Mouse (Mus musculus): Measurements from ENCODE around the gene Slc9a3r1. TPM values are rescaled to one million over a fixed set of nuclear protein-coding genes. Genes with fewer than 3 reads are reported as not detected.

Gene Slc9a3r1
- polyA plus RNA-seq, 1 experiment from 2014 or later, result 31.3 TPM

- Histone ChIP-seq H3K36me3 (replicated peaks; ENCODE audit: control insufficient read depth, insufficient read depth, low read depth, low read length) (no peaks in the 10 kb centered on the region), H3K4me3 (ENCODE audit: low read depth, low read length) (no peak overlapping the region), H3K27ac (replicated peaks; ENCODE audit: low read depth, low read length) (no peak overlapping the region), H3K4me1 (ENCODE audit: control insufficient read depth, insufficient read depth, low read length) (no peaks in the 10 kb centered on the region; the same call in 1 of the 2 replicates), H3K9ac (replicated peaks; ENCODE audit: low read length) (no peak overlapping the region), H3K27me3 (ENCODE audit: control insufficient read depth, insufficient read depth, low read length) (no peaks in the 10 kb centered on the region), H3K9me3 (replicated peaks; ENCODE audit: control insufficient read depth, low read length) (no peaks in the 10 kb centered on the region), H3K4me2 (ENCODE audit: low read depth, low read length) (no peak overlapping the region)
- no peak for DNase-seq (ENCODE audit: low spot score)
- WGBS, result 91% methylated on average over 4 of the region's 4 CpGs
- no peak for ATAC-seq (replicated peaks; ENCODE audit: insufficient number of reproducible peaks, low FRiP score, low TSS enrichment, low read depth)
Observed at GRCm38 (mm10) chr11:115147813-115148212, 15.3 kb upstream of the Slc9a3r1 start.

GRCm38 (mm10) chr11:115150741-115151254, 12.3 kb upstream of the Slc9a3r1 start:
- H3K36me3 ChIP-seq (replicated peaks; ENCODE audit: control insufficient read depth, insufficient read depth, low read depth, low read length), result no peaks in the 10 kb centered on the region
- no peaks in the 10 kb centered on the region; the same call in 1 of the 2 replicates for H3K4me1 ChIP-seq (ENCODE audit: control insufficient read depth, insufficient read depth, low read length)
- ATAC-seq (replicated peaks; ENCODE audit: insufficient number of reproducible peaks, low FRiP score, low TSS enrichment, low read depth), result no peak
- DNase-seq (ENCODE audit: low spot score), result no peak
- peaks cover 4% of the 10 kb centered on the region; the same call in 1 of the 2 replicates for H3K27me3 ChIP-seq (ENCODE audit: control insufficient read depth, insufficient read depth, low read length)
- H3K27ac ChIP-seq (replicated peaks; ENCODE audit: low read depth, low read length), result no peak overlapping the region
- no peaks in the 10 kb centered on the region for H3K9me3 ChIP-seq (replicated peaks; ENCODE audit: control insufficient read depth, low read length)
- H3K9ac ChIP-seq (replicated peaks; ENCODE audit: low read length), result no peak overlapping the region
- 77% methylated on average over 6 of the region's 6 CpGs for WGBS
- no peak overlapping the region for H3K4me2 ChIP-seq (ENCODE audit: low read depth, low read length)
- no peak overlapping the region for H3K4me3 ChIP-seq (ENCODE audit: low read depth, low read length)

GRCm38 (mm10) chr11:115151755-115152429, 11.2 kb upstream of the Slc9a3r1 start:
- Histone ChIP-seq H3K4me1 (ENCODE audit: control insufficient read depth, insufficient read depth, low read length) (no peaks in the 10 kb centered on the region; the same call in 1 of the 2 replicates), H3K4me3 (ENCODE audit: low read depth, low read length) (peak overlapping the region; percentile 28; the same call in 1 of the 2 replicates), H3K9ac (replicated peaks; ENCODE audit: low read length) (peak overlapping the region; percentile 59), H3K4me2 (ENCODE audit: low read depth, low read length) (peak overlapping the region; percentile 56), H3K9me3 (replicated peaks; ENCODE audit: control insufficient read depth, low read length) (no peaks in the 10 kb centered on the region), H3K27ac (replicated peaks; ENCODE audit: low read depth, low read length) (no peak overlapping the region), H3K36me3 (replicated peaks; ENCODE audit: control insufficient read depth, insufficient read depth, low read depth, low read length) (no peaks in the 10 kb centered on the region), H3K27me3 (ENCODE audit: control insufficient read depth, insufficient read depth, low read length) (peaks cover 4% of the 10 kb centered on the region; the same call in 1 of the 2 replicates)
- ATAC-seq (replicated peaks; ENCODE audit: insufficient number of reproducible peaks, low FRiP score, low TSS enrichment, low read depth), result peak; percentile 29; the same call in 1 of the 2 replicates
- DNase-seq (ENCODE audit: low spot score), result peak; percentile 91
- 7% methylated on average over 15 of the region's 15 CpGs for WGBS

GRCm38 (mm10) chr11:115153088-115153487, 10.1 kb upstream of the Slc9a3r1 start:
- no peak for ATAC-seq (replicated peaks; ENCODE audit: insufficient number of reproducible peaks, low FRiP score, low TSS enrichment, low read depth)
- Histone ChIP-seq H3K27ac (replicated peaks; ENCODE audit: low read depth, low read length) (no peak overlapping the region), H3K4me2 (ENCODE audit: low read depth, low read length) (no peak overlapping the region), H3K27me3 (ENCODE audit: control insufficient read depth, insufficient read depth, low read length) (peaks cover 4% of the 10 kb centered on the region; the same call in 1 of the 2 replicates), H3K9ac (replicated peaks; ENCODE audit: low read length) (no peak overlapping the region), H3K9me3 (replicated peaks; ENCODE audit: control insufficient read depth, low read length) (no peaks in the 10 kb centered on the region), H3K4me1 (ENCODE audit: control insufficient read depth, insufficient read depth, low read length) (no peaks in the 10 kb centered on the region; the same call in 1 of the 2 replicates), H3K36me3 (replicated peaks; ENCODE audit: control insufficient read depth, insufficient read depth, low read depth, low read length) (no peaks in the 10 kb centered on the region), H3K4me3 (ENCODE audit: low read depth, low read length) (no peak overlapping the region)
- DNase-seq (ENCODE audit: low spot score), result no peak
- WGBS, result 76% methylated on average over 9 of the region's 9 CpGs

GRCm38 (mm10) chr11:115153699-115154292, 9.3 kb upstream of the Slc9a3r1 start:
- H3K9me3 ChIP-seq (replicated peaks; ENCODE audit: control insufficient read depth, low read length), result no peaks in the 10 kb centered on the region
- H3K4me2 ChIP-seq (ENCODE audit: low read depth, low read length), result peak overlapping the region; percentile 39
- no peaks in the 10 kb centered on the region for H3K36me3 ChIP-seq (replicated peaks; ENCODE audit: control insufficient read depth, insufficient read depth, low read depth, low read length)
- no peaks in the 10 kb centered on the region; the same call in 1 of the 2 replicates for H3K4me1 ChIP-seq (ENCODE audit: control insufficient read depth, insufficient read depth, low read length)
- H3K9ac ChIP-seq (replicated peaks; ENCODE audit: low read length), result no peak overlapping the region; the same call in 1 of the 2 replicates
- WGBS, result under 1% methylated on average over 34 of the region's 35 CpGs
- peaks cover 4% of the 10 kb centered on the region; the same call in 1 of the 2 replicates for H3K27me3 ChIP-seq (ENCODE audit: control insufficient read depth, insufficient read depth, low read length)
- peak; percentile 76 for DNase-seq (ENCODE audit: low spot score)
- no peak overlapping the region for H3K27ac ChIP-seq (replicated peaks; ENCODE audit: low read depth, low read length)
- peak; percentile 57 for ATAC-seq (replicated peaks; ENCODE audit: insufficient number of reproducible peaks, low FRiP score, low TSS enrichment, low read depth)
- H3K4me3 ChIP-seq (ENCODE audit: low read depth, low read length), result peak overlapping the region; percentile 26

GRCm38 (mm10) chr11:115155053-115155634, 8.0 kb upstream of the Slc9a3r1 start:
- WGBS, result 4% methylated on average over 5 of the region's 5 CpGs
- Histone ChIP-seq H3K36me3 (replicated peaks; ENCODE audit: control insufficient read depth, insufficient read depth, low read depth, low read length) (no peaks in the 10 kb centered on the region), H3K27me3 (ENCODE audit: control insufficient read depth, insufficient read depth, low read length) (peaks cover 4% of the 10 kb centered on the region; the same call in 1 of the 2 replicates), H3K4me3 (ENCODE audit: low read depth, low read length) (no peak overlapping the region), H3K4me1 (ENCODE audit: control insufficient read depth, insufficient read depth, low read length) (no peaks in the 10 kb centered on the region; the same call in 1 of the 2 replicates), H3K4me2 (ENCODE audit: low read depth, low read length) (no peak overlapping the region), H3K9ac (replicated peaks; ENCODE audit: low read length) (no peak overlapping the region), H3K27ac (replicated peaks; ENCODE audit: low read depth, low read length) (no peak overlapping the region), H3K9me3 (replicated peaks; ENCODE audit: control insufficient read depth, low read length) (no peaks in the 10 kb centered on the region)
- ATAC-seq (replicated peaks; ENCODE audit: insufficient number of reproducible peaks, low FRiP score, low TSS enrichment, low read depth) (no peak), DNase-seq (ENCODE audit: low spot score) (no peak)

GRCm38 (mm10) chr11:115157933-115158719, 5.0 kb upstream of the Slc9a3r1 start:
- Histone ChIP-seq H3K36me3 (replicated peaks; ENCODE audit: control insufficient read depth, insufficient read depth, low read depth, low read length) (no peaks in the 10 kb centered on the region), H3K4me3 (ENCODE audit: low read depth, low read length) (no peak overlapping the region), H3K9ac (replicated peaks; ENCODE audit: low read length) (peak overlapping the region; percentile 1; the same call in 1 of the 2 replicates), H3K9me3 (replicated peaks; ENCODE audit: control insufficient read depth, low read length) (no peaks in the 10 kb centered on the region), H3K4me1 (ENCODE audit: control insufficient read depth, insufficient read depth, low read length) (no peaks in the 10 kb centered on the region; the same call in 1 of the 2 replicates), H3K27ac (replicated peaks; ENCODE audit: low read depth, low read length) (no peak overlapping the region), H3K4me2 (ENCODE audit: low read depth, low read length) (no peak overlapping the region), H3K27me3 (ENCODE audit: control insufficient read depth, insufficient read depth, low read length) (peaks cover 11% of the 10 kb centered on the region; the same call in 1 of the 2 replicates)
- ATAC-seq (replicated peaks; ENCODE audit: insufficient number of reproducible peaks, low FRiP score, low TSS enrichment, low read depth) (no peak), DNase-seq (ENCODE audit: low spot score) (peak; percentile 17)
- 29% methylated on average over 12 of the region's 12 CpGs for WGBS

Measured in embryonic facial prominence, embryonic 11.5 days (tissue).